Mouse (Mus musculus): ENCODE results near the gene Bmp2k.
A peak's percentile ranks its signal among the peaks of the same experiment; 100 is the strongest.

DNA sequence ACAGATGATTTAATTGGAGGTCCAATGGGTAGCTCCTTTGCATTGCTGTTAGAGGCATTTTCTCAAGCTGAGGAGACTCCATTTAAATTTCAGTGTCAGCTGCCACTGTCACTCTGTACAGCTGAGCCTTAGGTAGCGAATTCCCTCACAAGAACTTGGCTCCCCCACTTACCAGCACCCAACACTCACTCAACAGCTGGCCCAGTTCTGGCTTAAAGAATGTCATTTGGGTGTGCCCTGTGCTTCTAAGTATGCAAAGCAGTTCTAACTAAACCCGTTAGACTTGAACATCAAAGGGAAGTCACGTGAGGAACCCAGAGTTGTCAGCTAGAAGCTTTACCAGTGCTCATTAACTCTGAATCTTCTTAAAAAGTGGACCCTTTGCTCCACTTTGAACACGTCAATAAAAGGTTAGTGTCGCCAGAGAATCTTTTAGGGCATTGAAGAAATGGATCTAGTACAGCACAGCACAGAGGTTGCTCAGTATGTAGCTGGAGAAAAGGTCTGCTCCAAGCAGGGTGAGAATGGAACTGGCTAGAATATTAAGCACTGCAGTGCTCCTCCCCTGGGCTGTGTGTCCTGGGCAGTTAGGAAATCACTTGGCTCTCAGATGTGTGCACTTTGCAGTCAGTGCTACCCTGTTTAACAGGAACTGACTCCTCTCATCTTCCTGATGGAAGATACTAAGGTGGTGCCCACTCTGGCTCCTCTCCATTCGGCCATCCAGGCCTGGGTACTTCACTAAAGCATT, 92.7 kb downstream of the Bmp2k start:
- TF ChIP-seq SMC3 (IDR thresholded peaks at IDR 0.05; ENCODE audit: low read depth, low read length) (no peak), JUN (IDR thresholded peaks at IDR 0.05; ENCODE audit: insufficient read depth, low read depth, low read length) (no peak), MAX (IDR thresholded peaks at IDR 0.05; ENCODE audit: low read length) (no peak), MAZ (IDR thresholded peaks at IDR 0.05; ENCODE audit: low read depth, low read length) (no peak), BHLHE40 (IDR thresholded peaks at IDR 0.05; ENCODE audit: low read depth, low read length) (peak; percentile 77), CTCF (conservative IDR thresholded peaks at IDR 0.05 in 1 of 2, IDR thresholded peaks at IDR 0.05 in 1 of 2; ENCODE audit: low read depth in 2 of 2, low read length in 2 of 2) (no peak), EP300 (IDR thresholded peaks at IDR 0.05; ENCODE audit: low read length) (no peak)

Data from CH12.LX (cell line).